Mouse (Mus musculus) stomach, embryonic 15.5 days (tissue): ENCODE data around the gene Tpr. TPM values are rescaled to one million over a fixed set of nuclear protein-coding genes. Genes with fewer than 3 reads are reported as not detected.

Source experiments
- ATAC-seq: fragments of 200-750 bp; cut with Nextera tagmentation; 2 replicates; pipeline ENCODE4 v1.8.0; 2017; ENCODE audit warnings: low read depth, moderate number of reproducible peaks, moderate TSS enrichment; ENCODE audit not compliant: insufficient read depth, low FRiP score
- H3K27ac ChIP-seq: fragments of 300-500 bp; sonication (generic); 2 replicates; pipeline ENCODE4 v1.5.1; 2015; ENCODE audit warnings: mild to moderate bottlenecking, inconsistent platforms
- H3K27me3 ChIP-seq: fragments of 300-500 bp; sonication (generic); replicated peaks from 2 replicates; pipeline ENCODE4 v1.6.1; 2015; ENCODE audit warnings: inconsistent platforms
- H3K36me3 ChIP-seq: fragments of 300-500 bp; sonication (generic); 2 replicates; pipeline ENCODE4 v1.6.1; 2015; ENCODE audit warnings: inconsistent platforms
- H3K4me1 ChIP-seq: fragments of 300-500 bp; sonication (generic); 2 replicates; pipeline ENCODE4 v1.6.1; 2015; ENCODE audit warnings: inconsistent platforms
- H3K4me2 ChIP-seq: fragments of 300-500 bp; sonication (generic); 2 replicates; pipeline ENCODE4 v1.6.1; 2015; ENCODE audit warnings: mild to moderate bottlenecking, inconsistent platforms
- H3K4me3 ChIP-seq: fragments of 300-500 bp; sonication (generic); replicated peaks from 2 replicates; pipeline ENCODE4 v1.5.1; 2015; ENCODE audit warnings: inconsistent platforms
- H3K9ac ChIP-seq: fragments of 300-500 bp; sonication (generic); 2 replicates; pipeline ENCODE4 v1.6.1; 2015; ENCODE audit warnings: inconsistent platforms
- H3K9me3 ChIP-seq: fragments of 300-500 bp; sonication (generic); 2 replicates; pipeline ENCODE4 v1.6.1; 2016; ENCODE audit warnings: inconsistent platforms
- WGBS: fragments of 180-500 bp; shearing (Covaris S2); methylation state at CpG from one replicate; pipeline ENCODE4 v1.1.7; 2015; 5-methylcytosine and 5-hydroxymethylcytosine counted together
- polyA plus RNA-seq: library from polyadenylated mRNA; unstranded; fragments of >200 nt; fragmentation: Nextera tagmentation; extraction: Ambion mirVana; gene quantifications from 2 replicates; pipeline ENCODE4 v1.2.1, GENCODE M21; 2015

Tpr gene
- polyA plus RNA-seq, 1 experiment from 2014 or later = 161 TPM

DNA sequence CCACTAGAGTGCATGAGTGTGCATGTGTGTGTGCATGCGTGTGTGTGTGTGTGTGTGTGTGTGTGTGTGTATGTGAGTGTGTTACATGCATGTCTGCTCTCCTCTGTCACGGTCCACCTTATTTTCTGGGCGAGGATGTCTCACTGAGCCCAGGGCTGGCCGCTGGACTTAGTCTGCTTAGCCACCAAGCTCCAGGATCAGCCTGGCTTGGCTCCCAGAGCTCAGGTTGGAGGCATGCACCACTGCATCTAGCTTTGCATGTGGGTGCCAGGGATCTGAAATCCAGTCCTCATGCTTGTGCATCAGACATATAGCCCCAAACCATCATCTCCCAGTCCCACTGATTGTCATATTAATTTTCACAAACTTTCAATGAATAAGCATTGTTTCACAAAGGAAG lies 71.1 kb downstream of the Tpr start:
- ATAC-seq = no peak
- no peaks in the 10 kb centered on the region for H3K4me1 ChIP-seq
- H3K27me3 ChIP-seq = no peaks in the 10 kb centered on the region
- no peak overlapping the region for H3K4me2 ChIP-seq
- no peak overlapping the region for H3K4me3 ChIP-seq
- no peaks in the 10 kb centered on the region for H3K9me3 ChIP-seq
- no peak overlapping the region for H3K27ac ChIP-seq
- no peak overlapping the region for H3K9ac ChIP-seq
- no peaks in the 10 kb centered on the region for H3K36me3 ChIP-seq
- 81% methylated on average over 4 of the region's 4 CpGs for WGBS

GRCm38 (mm10) chr1:150465364-150465763 lies 72.7 kb downstream of the Tpr start:
- no peaks in the 10 kb centered on the region for H3K4me1 ChIP-seq
- no peak overlapping the region for H3K27ac ChIP-seq
- no peaks in the 10 kb centered on the region for H3K27me3 ChIP-seq
- ATAC-seq = no peak
- no peaks in the 10 kb centered on the region for H3K36me3 ChIP-seq
- H3K4me3 ChIP-seq = no peak overlapping the region
- no peaks in the 10 kb centered on the region for H3K9me3 ChIP-seq
- no peak overlapping the region for H3K4me2 ChIP-seq
- WGBS = 85% methylated on average over 10 of the region's 10 CpGs
- H3K9ac ChIP-seq = no peak overlapping the region

DNA sequence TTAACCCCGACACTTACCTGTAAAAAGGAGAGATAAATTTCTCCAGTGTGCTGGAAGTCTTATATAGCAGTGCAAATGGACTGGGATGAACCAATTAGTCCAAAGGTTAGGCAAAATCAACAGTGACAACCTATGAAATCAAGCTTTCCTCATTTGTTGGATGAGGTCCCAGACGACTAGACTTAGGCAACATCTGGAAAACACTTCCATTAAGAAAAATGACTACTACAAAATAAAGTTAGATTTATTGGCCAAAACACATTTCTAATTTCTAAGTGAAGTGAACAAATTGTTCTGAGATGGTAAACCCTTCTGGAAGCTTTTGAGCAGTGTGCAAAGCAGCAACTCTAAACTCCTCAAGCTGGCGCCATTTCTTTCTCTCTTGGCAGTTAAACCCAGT lies 73.5 kb downstream of the Tpr start, which contains the start of gene Prg4:
Gene Prg4, minus strand, starts transcription at position 34 of the 400 bp plus-strand sequence.
- Histone ChIP-seq H3K9ac (no peak within 1 kb of the TSS), H3K4me2 (no peak within 1 kb of the TSS), H3K27me3 (no peaks in the 10 kb centered on the region), H3K4me1 (no peaks in the 10 kb centered on the region), H3K4me3 (no peak within 1 kb of the TSS), H3K36me3 (no peaks in the 10 kb centered on the region), H3K9me3 (no peaks in the 10 kb centered on the region), H3K27ac (no peak within 1 kb of the TSS)
- 62% methylated on average over 3 of the region's 3 CpGs for WGBS
- no peak for ATAC-seq

- Histone ChIP-seq H3K27ac (no peak overlapping the region), H3K9ac (no peak overlapping the region), H3K36me3 (no peaks in the 10 kb centered on the region), H3K9me3 (no peaks in the 10 kb centered on the region), H3K27me3 (no peaks in the 10 kb centered on the region), H3K4me3 (no peak overlapping the region), H3K4me2 (no peak overlapping the region), H3K4me1 (no peaks in the 10 kb centered on the region)
- no peak for ATAC-seq
- 74% methylated on average over 3 of the region's 3 CpGs for WGBS
These were observed 77.4 kb downstream of the Tpr start for GRCm38 (mm10) chr1:150469992-150470391.

GRCm38 (mm10) chr1:150472525-150472924 lies 79.9 kb downstream of the Tpr start:
- Histone ChIP-seq H3K9ac (no peak overlapping the region), H3K9me3 (no peaks in the 10 kb centered on the region), H3K4me1 (no peaks in the 10 kb centered on the region), H3K27me3 (no peaks in the 10 kb centered on the region), H3K36me3 (no peaks in the 10 kb centered on the region), H3K27ac (no peak overlapping the region), H3K4me2 (no peak overlapping the region), H3K4me3 (no peak overlapping the region)
- no peak for ATAC-seq
- 77% methylated on average over 7 of the region's 7 CpGs for WGBS

DNA sequence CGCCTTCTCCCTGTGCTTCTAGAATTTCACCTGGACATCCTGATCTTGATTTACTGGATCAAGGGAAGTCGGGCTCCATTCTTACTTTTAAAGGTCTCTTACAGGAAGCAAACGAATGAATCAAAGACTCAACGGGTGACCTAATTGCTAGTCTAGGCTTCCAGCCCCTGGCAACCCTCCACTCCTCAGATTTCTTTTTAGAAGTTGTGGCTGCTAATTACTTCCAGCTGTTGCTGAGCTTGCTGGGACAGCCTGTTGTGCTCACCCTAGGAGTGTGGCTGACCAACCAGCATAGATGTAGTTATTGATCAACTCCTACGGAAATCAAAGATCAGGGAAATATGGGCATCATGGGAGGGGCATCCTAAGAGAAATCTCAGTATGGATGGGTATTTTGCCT lies 88.0 kb downstream of the Tpr start:
- 69% methylated on average over 5 of the region's 5 CpGs for WGBS
- ATAC-seq = no peak
- no peaks in the 10 kb centered on the region for H3K9me3 ChIP-seq
- H3K4me1 ChIP-seq = no peaks in the 10 kb centered on the region
- no peak overlapping the region for H3K4me3 ChIP-seq
- no peak overlapping the region for H3K4me2 ChIP-seq
- H3K27me3 ChIP-seq = no peaks in the 10 kb centered on the region
- no peak overlapping the region for H3K27ac ChIP-seq
- H3K9ac ChIP-seq = no peak overlapping the region
- no peaks in the 10 kb centered on the region for H3K36me3 ChIP-seq

GRCm38 (mm10) chr1:150489148-150489547 lies 96.5 kb downstream of the Tpr start:
- ATAC-seq = no peak
- Histone ChIP-seq H3K4me3 (no peak overlapping the region), H3K4me2 (no peak overlapping the region), H3K9ac (no peak overlapping the region), H3K4me1 (no peaks in the 10 kb centered on the region), H3K27me3 (no peaks in the 10 kb centered on the region), H3K27ac (no peak overlapping the region), H3K36me3 (no peaks in the 10 kb centered on the region), H3K9me3 (no peaks in the 10 kb centered on the region)
- 96% methylated on average over 2 of the region's 2 CpGs for WGBS

DNA sequence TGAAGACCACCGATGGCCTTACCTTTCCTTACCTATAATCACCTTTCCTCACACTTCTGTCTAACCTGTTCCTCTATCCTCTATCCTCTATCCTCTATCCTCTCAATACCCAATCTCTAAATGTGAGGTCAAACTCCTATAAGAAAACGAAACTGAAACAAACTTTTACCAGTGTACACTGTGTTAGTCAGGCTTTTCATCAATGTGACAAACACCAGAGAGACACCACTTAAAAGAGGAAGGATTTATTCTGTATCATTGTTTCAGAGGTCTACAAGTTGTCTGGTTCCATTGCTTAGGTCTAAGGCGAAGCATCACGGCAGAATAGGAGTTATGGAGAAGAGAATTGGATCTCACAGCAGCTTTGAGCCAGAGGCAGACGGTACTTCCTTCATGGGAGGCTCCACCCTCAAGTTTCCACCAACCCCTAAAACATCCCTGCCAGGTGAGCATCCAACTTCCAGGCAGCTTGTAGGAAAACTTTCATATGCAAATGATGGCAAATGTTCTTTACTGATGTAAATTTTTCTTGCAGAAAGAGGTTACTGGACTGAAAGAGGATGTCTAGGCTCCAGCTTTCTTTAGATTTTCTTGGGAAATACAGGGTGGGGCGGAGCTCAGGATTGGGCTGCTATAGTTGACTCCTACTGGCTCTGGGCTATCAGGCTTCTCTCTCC lies 104.1 kb downstream of the Tpr start:
- Histone ChIP-seq H3K27me3 (no peaks in the 10 kb centered on the region), H3K9ac (no peak overlapping the region), H3K36me3 (no peaks in the 10 kb centered on the region), H3K4me1 (no peaks in the 10 kb centered on the region), H3K4me3 (no peak overlapping the region), H3K27ac (no peak overlapping the region), H3K4me2 (no peak overlapping the region), H3K9me3 (no peaks in the 10 kb centered on the region)
- ATAC-seq = no peak
- 75% methylated on average over 6 of the region's 6 CpGs for WGBS

- H3K27me3 ChIP-seq = no peaks in the 10 kb centered on the region
- no peaks in the 10 kb centered on the region for H3K9me3 ChIP-seq
- no peak overlapping the region for H3K9ac ChIP-seq
- no peak overlapping the region for H3K27ac ChIP-seq
- no peak overlapping the region for H3K4me3 ChIP-seq
- ATAC-seq = no peak
- no peak overlapping the region for H3K4me2 ChIP-seq
- 64% methylated on average over 2 of the region's 2 CpGs for WGBS
- no peaks in the 10 kb centered on the region for H3K4me1 ChIP-seq
- H3K36me3 ChIP-seq = no peaks in the 10 kb centered on the region
These were observed 105.1 kb downstream of the Tpr start for GRCm38 (mm10) chr1:150497690-150498089.

DNA sequence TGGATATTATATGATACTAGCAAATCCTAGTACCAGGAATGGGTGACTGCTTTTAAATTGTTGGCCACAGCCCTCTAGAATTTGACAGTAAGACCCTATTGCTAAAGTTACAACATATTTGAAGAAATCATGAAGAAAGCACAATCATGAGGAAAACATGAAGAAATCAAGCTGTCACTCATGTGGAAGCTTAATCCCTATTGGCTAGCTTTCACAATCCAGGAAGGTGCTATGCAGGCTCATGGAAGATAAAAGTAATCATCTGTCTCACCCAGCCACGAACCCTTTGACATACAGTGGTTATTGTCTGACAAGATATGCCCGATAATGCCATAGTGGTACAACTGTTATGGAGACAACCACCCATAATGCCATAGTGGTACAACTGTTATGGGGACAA lies 105.5 kb downstream of the Tpr start:
- Histone ChIP-seq H3K4me2 (no peak overlapping the region), H3K9me3 (no peaks in the 10 kb centered on the region), H3K36me3 (no peaks in the 10 kb centered on the region), H3K27ac (no peak overlapping the region), H3K4me3 (no peak overlapping the region), H3K27me3 (no peaks in the 10 kb centered on the region), H3K9ac (no peak overlapping the region), H3K4me1 (no peaks in the 10 kb centered on the region)
- no peak for ATAC-seq
- 83% methylated on average over 2 of the region's 2 CpGs for WGBS

Other genes starting within 250 kb of the Tpr start
- not detected in 2 replicates for gene Pdc, start 73.4 kb upstream of the Tpr start, polyA plus RNA-seq
- gene Odr4, start 242 bp downstream of the Tpr start, polyA plus RNA-seq = 46.6 and 48.5 TPM in 2 replicates
- 0.30 and 0.39 TPM in 2 replicates for gene Prg4, start 73.3 kb downstream of the Tpr start, polyA plus RNA-seq